Mouse (Mus musculus): ENCODE data around the gene Tiam1.

Tiam1 gene

GRCm38 (mm10) chr16:89912686-89913375, 230.7 kb downstream of the Tiam1 start:
- no peak for DNase-seq (ENCODE audit: low read depth)

GRCm38 (mm10) chr16:89909393-89910068, 234.0 kb downstream of the Tiam1 start:
- DNase-seq (ENCODE audit: low read depth), result no peak

DNA sequence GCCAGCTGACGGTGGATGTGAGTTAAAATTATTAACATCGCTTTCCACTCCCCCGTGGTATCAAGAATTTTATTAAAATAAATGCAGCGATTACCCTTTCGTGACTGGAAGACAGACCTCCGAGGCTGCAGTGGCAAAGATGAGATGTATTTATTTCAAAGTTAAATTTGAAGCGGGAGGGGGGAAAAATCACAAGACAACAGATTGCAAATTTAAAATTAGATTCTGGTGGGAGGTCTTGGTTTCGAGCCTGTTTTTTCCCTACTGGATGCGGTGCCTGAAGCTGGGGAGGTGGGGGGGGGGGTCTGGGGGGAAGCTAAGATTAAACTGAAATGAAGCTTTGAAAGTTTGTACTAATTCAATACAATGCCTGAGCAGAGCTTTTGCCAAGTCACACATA, 235.9 kb downstream of the Tiam1 start:
- DNase-seq (ENCODE audit: low read depth), result no peak

GRCm38 (mm10) chr16:89906909-89907308, 236.7 kb downstream of the Tiam1 start:
- no peak for DNase-seq (ENCODE audit: low read depth)

DNA sequence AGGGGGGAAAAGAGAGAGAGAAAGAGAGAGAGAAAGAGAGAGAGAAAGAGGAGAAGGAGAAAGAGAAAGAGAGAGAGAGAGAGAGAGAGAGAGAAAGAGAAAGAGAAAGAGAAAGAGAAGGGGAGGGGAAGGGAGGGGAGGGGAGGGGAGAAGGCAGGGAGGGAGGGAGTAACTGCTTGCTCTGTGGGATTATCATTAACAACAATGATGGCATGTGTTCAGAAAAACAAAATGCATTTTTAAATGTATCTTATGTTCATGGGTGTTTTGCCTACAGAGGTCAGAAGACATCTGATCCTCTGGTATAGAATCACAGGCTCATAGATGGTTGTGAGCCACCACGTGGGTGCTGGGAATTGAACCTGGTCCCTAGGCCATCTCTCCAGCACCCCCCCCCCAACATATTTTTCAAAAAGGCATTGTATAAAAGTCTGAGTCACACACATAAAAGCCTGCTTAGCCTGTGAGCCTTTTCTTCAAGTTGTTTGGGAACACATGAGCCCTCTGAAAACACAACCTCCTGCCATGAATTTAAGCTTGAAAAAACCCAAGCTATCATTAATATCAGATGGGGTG, 237.8 kb downstream of the Tiam1 start:
- DNase-seq (ENCODE audit: low read depth), result peak; percentile 76

DNA sequence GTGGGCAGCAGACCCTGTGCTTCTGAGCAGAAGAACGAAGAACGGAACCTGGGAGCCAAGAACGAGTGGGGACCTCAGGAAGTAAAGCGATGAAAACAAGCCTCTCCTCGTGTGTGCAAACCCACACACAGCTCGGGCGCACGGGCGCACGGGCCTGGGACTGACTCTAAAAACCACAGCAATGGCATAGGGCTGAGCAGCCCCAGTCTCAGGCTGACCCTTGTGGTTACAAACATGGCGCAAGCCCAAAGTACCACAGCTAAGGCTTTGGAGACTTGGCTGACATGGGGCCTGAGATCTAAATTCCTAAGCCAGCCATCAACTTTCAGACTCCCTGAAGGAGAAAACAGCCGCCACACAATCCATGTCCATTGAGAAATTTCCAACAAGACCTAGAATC, 239.4 kb downstream of the Tiam1 start:
- peak; percentile 32 for DNase-seq (ENCODE audit: low read depth)

- no peak for DNase-seq (ENCODE audit: low read depth)
These were observed 240.8 kb downstream of the Tiam1 start for GRCm38 (mm10) chr16:89902578-89903304.

- DNase-seq (ENCODE audit: low read depth), result no peak
These were observed 242.9 kb downstream of the Tiam1 start for GRCm38 (mm10) chr16:89900681-89901080.

DNA sequence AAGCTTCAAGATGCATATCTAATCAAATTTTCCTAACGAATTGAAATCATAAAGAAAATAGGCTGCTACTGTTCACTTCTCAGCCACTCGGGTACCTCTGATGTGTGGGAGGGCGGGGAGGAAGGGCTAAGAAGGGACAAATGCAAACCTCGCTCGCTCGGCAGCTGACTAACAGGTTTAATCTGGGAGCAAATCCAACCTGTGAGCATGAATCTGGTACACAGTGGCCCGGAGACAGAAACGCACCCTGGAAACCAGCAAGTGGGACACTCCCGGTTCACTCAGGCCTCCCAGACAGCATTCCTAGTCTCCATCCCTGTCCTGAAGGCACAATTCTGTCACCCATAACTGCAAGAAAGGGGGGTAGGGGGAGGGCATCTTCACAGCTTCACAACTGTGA, 244.4 kb downstream of the Tiam1 start:
- DNase-seq (ENCODE audit: low read depth), result no peak

GRCm38 (mm10) chr16:89898299-89898625, 245.3 kb downstream of the Tiam1 start:
- DNase-seq (ENCODE audit: low read depth), result no peak

GRCm38 (mm10) chr16:89897547-89898298, 245.8 kb downstream of the Tiam1 start:
- no peak for DNase-seq (ENCODE audit: low read depth)

GRCm38 (mm10) chr16:89896885-89897546, 246.6 kb downstream of the Tiam1 start:
- no peak for DNase-seq (ENCODE audit: low read depth)

DNA sequence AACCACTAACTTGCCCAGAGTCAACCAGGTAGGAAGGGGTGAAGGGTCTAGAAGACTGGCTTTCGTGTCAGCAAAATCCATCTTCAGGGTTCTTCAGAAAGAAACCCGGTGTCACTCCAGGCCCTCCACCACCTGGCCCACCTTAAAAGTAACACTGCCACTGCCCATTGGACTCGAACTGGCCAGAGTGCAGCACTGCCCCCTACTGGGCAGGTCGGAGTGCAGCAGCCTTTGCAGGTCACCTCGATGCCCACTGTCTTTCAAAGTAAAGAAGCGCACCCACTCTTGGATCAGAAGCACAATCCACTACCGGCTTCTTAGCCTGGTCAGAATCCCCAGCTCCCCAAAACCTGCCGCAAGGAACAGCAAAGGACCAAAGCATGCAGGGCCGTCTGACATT, 247.2 kb downstream of the Tiam1 start:
- peak; percentile 46 for DNase-seq (ENCODE audit: low read depth)

DNA sequence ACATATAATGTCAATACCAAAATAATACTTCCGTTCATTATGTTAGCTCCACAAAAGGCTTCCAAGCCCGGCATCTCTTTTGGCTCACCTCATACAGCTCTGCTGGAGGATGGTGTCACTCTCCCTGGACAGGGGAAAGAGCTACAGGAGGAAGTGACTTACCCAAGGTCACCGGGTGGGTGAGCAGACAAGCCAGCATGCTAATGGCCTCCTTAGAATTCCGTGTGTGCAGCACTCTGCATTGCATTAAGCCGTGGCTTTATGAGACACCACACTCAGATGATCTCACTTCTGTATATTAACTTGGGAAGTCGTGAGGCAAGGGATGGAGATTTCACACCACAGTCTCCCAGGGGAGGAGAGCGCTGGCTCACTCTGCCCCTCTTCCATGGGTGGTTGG, 248.3 kb downstream of the Tiam1 start:
- DNase-seq (ENCODE audit: low read depth), result no peak

DNA sequence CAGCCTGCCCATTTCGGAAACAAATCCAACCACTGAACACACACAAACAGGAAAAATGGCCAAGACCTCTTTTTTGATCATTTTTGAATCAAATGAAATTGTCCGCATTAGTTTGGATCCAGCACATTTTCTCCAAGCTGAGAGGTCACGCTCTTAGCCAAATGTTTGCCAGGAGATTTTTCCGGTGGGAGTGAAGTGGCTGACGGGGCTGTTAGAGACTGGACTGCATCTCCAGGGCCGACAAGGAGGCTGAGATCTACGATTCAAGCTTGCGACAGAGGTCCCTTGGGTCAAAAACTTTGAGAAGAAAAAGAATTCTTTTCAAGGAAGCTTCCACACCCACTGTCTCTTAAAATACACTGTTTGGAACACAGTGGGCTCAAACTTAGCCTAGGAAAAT, 248.8 kb downstream of the Tiam1 start:
- no peak for DNase-seq (ENCODE audit: low read depth)

DNA sequence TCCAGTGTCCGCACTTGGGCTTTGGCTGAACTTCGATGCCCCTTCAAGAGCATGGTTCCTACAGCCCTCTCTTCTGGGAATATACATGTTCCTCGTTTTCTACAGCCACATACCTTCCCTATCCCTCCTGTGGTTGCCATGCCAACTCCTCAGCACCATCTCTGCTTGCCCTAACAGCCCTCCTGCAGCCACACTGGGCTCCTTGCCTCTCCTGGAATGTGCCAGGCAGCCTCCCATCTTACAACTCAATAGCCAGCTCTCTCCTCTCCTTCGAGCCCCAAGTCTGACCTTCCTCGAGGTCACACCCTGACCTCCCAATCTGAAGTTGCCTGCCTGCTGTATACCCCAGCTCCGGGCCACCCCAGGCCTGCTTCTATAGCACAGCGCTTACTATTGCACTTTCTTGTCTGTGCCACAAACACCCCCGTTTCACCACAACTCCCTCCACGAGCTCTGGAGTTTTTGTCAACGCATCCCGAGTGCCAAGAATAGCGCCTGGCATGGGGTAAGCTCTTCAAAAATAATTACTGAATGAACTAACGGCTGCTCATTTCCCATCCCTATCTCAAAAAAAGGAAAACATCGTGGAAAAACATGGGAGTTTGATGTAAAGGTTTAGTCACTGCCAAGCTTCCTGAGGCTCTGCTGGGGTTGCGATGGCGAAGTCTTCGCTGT, 252.9 kb downstream of the Tiam1 start:
- no peak for DNase-seq (ENCODE audit: low read depth)

- no peak for DNase-seq (ENCODE audit: low read depth)
These were observed 253.6 kb downstream of the Tiam1 start for GRCm38 (mm10) chr16:89889890-89890462.

GRCm38 (mm10) chr16:89886561-89886960, 257.0 kb downstream of the Tiam1 start:
- DNase-seq (ENCODE audit: low read depth), result no peak

- DNase-seq (ENCODE audit: low read depth), result no peak
These were observed 257.9 kb downstream of the Tiam1 start for GRCm38 (mm10) chr16:89885661-89886060.

DNA sequence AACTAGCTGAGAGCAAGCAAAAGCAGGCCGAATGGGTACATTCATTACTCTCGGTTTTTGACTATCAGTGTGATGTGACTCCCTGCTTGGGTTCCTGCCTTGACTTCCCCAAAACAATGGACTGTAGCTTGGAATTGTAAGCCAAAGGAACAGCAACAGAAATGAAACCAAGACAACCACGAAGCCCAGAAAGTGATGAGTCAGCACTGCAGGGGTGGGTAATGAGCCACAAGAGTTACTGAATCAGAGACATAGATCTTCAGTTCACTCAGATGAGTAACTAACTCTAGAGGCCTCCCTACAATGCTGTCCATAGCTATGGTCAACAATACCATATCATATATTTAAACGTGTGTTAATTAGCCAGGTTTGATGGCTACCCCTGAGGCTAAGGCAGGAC, 259.7 kb downstream of the Tiam1 start:
- no peak for DNase-seq (ENCODE audit: low read depth)
